Mouse (Mus musculus) gastrocnemius, adult 18-20 months (tissue): Measurements from ENCODE around the gene Tnfsf8. TPM values are rescaled to one million over a fixed set of nuclear protein-coding genes. Genes with fewer than 3 reads are reported as not detected.

Experiments used
- DNase-seq: peaks from one replicate; pipeline ENCODE4 v3.0.0; 2021; ENCODE audit warnings: low spot score
- long read RNA-seq, 2 experiments: library from polyadenylated mRNA; stranded (forward); transcript quantifications; one replicate each; pipeline ENCODE4 v2.0.0; 2021
- total RNA-seq, 2 experiments: library from RNA; stranded (reverse); gene quantifications; 2 replicates each; pipeline ENCODE4 v1.2.3; 2021

The Tnfsf8 gene
- total RNA-seq = not detected
- long read RNA-seq, experiment 1 = 0 reads
- long read RNA-seq, experiment 2 = 0 reads

DNA sequence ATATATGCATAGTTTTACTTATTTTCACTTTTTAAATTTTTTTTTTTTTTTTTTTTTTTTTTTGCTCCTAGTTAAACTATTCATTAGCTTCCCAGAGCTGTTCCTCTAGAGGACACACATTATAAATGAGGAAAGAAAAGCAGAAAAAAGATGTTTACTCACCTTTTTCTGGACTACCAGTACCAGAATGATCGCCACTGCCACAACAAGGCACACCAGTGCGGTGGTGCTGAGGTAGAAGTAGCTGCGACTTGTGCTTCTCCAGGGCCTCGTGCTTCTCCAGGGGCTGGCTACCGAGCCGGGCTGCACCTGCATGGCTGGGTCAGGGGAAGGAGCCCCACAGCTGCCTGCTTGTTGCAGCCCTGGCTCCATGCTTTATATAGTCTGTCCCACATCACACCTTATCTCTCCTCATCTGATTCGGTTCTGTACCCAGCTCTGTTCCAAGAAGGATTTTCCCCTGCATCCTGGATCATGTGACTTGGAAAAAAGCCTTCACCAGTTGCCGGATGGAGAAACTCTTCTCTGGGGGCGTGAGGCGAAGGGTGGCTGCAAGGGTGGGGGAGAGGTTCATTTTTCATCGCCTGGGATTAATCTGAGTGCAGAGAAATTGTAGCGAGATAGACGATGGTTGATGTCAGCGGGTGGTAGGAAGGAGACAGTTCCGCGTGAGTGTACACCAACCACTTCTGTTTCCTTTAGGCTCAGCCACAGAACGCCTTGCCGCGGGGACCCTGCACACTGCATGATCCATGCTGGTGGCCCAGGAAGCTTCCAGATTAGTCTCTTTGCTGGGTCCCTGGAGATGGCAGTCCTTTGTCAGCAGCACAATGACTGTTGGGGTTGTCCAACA, at the start of gene Tnfsf8:
Gene Tnfsf8 (minus strand): TSS at position 660 of the 853 bp plus-strand sequence.
- DNase-seq = no peak

DNA sequence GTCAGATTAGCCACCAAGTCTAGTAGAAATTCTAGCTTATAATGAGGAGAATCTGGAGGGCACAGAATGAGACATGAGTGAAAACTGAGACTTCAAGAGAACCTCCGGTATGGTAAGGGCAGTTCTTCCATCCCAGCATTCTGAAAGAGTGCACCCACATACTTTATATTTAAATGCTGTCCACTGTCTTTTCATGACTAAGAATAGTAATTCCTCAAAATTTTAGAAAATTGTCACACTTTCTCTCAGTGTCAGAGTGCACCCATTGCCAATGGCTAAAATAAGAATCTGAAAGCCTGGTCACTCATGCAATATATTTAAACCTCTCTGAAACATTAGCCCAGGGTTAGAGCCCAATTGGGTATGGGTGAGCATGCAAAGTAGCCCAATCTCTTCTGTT, 47.4 kb upstream of the Tnfsf8 start:
- no peak for DNase-seq

DNA sequence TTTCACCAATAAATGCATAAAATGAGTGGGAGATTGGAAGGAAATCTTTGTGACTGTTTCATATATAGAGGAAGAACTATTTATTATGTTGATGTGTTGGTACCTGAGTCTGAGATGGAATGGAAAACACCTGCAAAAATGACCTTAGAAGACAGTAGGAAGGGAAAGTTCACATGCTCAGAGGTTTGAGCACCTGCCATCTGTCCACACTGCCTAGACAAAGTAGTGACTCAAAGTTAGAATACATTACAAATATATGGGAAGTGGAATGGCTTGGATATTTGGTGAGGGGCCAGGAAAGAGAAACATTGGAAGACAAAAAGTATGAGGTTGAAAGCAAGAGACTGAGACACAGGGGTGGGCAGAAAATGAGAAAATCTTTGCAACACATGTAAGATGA, 46.3 kb upstream of the Tnfsf8 start:
- DNase-seq = no peak

DNA sequence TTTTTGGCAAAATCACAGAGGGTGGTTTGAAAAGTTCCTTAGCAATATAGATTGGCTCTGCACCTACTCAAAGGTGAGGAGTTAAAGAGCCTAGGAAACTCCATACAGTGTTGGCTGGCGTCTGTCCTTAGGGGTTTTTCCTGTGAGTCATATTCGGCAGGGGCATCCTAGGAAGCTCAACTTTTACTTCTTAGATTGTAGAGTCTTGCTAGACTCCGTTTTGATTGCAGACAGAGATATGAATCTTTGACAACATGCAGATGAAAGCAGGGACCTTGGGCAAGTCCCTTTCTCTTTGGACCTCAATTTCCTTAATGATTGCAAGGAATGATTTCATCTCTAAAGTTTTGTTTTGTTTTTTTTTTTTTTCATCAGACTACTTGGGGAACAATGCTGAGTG, 44.9 kb upstream of the Tnfsf8 start:
- DNase-seq = no peak

DNA sequence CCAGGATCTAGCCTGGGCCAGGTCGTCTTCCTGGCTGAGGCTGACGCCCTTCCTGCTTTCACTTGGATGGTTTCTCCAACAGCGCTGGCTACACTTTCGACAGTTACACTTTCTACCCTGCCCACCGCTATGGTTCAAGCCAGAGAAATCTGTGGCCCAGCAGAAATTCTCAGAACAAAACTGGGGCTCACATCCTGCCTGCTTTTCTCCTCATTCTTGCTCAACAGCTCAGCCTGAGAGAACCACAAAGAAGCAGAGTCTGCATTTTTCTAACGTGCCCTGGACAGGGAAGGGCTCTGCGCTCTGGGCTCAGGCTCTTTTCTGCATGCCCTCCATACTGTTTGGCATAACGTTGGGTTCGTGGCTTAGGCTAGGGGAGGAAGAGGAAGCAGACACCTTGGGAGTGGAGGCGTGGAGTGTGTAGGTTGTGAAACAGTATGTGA, 38.0 kb upstream of the Tnfsf8 start:
- no peak for DNase-seq

DNA sequence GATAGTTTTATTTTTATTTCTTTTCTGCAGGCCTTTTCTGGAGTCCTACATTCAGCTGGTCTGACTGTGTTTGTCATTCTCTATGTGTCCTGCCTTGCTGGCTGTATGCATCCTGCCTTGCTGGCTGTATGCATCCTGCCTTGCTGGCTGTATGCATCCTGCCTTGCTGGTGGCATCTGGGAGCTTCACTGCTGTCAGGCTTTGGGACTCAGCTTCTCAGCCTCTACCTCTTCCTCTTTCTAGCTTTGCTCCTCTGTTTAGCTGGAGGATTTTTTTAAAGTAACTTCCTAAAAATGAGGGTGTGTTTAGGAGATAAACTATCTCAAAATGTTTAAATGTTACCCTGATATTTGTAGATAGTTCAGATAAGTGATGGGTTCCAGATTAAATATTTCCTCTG, 36.0 kb upstream of the Tnfsf8 start:
- no peak for DNase-seq

DNA sequence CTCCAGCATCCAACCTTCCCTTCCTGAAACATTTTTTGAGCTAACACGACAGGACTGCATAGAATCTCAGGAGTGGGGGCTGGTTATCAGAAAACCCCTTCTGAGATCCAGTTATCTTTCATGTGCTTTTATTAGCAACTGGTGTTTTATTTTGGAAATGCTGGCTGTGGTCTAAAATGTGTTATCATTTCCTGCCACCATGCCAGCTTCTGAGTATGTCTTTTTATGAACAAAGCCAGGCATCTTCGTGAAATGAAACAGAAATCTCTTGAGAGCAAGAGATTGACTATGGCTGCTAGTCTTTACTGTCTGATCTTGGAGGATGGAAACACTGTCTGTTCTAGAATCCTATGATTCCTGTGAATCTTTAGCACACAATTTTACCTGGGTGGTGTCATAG, 25.0 kb upstream of the Tnfsf8 start:
- no peak for DNase-seq

DNA sequence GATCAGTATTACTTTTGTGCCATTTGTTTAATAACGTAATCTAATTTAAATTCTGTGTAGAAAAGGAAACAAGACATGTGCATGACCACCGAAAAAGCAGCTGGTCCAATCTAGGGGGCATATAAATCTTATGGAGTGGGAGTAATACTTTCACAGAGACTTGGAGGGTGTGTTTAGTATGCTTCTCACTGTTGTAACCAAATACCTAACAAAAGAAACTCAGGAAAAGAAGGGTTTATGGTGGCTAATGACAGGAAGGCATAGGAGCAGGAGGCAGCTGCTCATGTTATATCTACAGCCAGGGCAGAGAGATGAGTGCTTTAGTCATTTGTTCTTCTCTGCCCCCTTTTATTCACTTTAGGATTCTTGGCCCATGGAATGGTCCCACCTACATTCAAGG, 15.6 kb upstream of the Tnfsf8 start:
- DNase-seq = no peak

DNA sequence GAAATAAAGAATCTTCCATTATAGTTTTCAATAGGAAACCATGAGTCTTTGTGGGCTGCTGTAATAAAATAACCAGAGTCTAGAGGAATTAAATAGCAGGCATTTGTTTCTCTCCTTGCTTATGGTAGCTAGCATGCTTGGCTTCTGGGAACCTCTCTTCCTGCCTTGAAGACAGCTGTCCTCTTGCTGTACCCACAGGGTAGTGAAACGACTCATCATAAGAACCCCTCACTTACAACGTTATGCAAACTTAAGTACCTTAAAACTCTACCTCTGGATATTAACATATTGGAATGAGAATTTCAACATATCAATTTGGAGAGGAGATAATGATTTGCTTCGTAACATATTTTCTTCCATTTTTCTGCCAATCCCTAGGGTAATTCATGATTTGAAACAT, 14.3 kb upstream of the Tnfsf8 start:
- no peak for DNase-seq

DNA sequence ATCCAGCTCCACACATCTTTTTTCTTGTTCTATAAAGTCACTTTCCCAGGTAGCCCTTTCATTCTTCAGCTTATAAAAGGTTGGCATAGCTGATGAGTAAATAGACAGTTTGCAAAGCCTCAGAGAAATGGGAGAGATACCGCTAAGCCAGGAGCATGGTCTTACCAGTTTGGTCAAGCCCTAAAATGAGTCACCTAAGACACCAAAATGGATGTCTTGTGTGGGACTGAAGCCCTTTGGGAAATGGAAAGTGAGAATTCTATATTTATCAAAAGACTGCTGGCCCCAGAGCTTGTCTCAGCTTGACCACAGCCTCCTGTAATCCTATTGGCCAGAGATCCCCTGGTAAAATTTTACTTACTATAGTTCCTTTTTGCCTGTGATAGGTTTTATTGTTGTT, 9.5 kb upstream of the Tnfsf8 start:
- no peak for DNase-seq

DNA sequence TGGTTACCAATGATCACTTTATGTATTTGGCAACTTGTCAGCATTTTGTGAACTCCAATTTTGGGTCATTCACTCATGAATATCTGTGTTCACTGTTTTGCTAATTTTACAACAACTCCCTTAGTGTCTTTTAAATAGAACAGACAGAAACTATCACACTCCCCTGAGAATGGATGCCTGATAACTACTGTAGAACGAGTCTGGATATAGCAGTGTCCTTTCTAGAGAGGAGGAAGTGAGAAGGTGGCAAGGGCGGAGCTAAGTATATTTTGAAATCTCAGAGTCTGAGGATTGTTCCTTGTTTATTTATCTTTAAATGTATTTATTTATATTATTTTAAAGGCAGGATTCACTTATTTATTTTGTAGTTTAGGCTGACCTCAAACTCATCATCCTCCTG, 7.6 kb upstream of the Tnfsf8 start:
- DNase-seq = no peak

DNA sequence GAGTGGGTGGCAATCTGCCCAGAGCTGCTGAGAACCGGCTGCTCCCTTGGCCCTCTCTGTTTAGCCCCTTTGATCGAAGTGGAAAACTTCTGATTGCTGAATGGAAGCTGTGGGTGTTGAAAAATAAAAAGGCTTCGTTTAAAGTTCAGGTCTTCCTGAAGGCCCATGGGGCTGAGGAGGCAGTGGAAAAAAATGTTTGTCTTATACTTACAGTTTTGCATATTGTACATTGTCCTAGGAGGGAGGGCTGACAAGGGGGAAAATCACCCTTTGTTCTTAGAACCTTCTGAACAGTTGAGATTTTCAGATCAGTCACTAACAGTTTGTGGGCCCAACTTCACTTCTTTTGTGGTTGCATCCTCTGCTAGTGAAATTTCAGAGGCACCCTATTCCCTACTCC, 1.8 kb upstream of the Tnfsf8 start:
- no peak for DNase-seq

DNA sequence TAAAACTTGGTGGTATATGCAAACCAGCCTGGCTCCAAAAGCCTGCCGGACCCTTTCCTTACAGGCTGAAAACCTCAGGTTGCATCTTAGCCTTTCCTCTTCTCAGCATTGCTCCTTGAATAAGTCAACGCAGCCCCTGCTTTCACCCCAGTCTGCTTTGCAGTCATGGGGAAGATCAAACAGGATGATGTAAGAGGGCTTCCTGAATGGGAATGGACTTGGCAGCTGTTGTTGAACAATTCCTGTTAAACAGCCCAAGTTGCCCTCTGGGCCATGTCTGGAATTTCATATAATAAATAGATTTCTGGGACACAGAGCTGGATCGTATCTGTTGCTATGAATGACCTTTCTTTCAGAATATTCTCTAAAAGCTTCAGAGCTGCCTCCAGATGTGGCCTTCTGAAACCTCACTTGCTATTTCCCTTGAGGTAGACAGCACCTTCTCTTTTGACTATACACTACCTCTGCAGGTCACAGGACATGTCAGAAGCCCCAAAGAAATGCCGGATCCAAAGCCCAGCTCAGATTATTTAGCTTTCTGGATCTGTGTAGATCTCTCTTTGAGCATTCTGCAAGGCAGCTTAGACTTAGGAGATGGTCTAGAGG, 1.0 kb upstream of the Tnfsf8 start:
- no peak for DNase-seq

DNA sequence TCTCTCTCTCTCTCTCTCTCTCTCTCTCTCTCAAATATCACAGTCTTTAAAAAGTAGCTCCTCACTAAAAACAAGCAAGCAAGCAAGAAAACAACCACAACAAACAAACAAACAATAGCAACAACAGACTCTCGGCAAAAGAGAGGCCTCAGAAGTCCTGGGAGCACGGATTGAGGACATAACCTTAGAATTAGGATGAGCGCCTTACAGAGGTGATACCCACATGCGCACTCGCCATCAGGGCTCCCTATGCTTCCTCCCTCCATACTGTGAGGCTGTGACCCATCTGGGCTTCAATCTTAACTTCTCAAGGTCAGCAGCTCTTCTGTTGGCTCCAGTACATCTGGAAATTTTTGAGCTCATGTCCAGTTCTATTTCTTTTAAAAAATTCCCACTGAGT, 911 bp downstream of the Tnfsf8 start:
- no peak for DNase-seq

DNA sequence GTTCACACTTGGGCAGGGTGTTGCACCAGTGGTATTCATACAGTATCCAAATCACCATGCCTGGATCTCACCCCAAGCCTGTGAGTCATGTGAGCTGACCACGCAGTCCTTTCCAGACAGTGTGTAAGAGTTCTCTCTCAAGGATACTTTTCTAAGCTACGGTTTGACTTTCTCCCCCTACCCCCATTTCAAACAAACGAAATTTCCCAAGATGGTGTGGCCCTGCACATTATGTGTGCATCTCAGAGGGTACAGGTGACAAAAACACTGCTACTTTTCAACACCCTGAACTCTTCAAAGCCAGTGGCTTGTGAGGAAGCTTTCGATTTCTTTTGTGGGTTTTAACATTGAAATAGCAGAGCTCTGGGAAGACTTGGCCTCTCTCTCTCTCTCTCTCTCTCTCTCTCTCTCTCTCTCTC, 1.4 kb downstream of the Tnfsf8 start:
- no peak for DNase-seq

DNA sequence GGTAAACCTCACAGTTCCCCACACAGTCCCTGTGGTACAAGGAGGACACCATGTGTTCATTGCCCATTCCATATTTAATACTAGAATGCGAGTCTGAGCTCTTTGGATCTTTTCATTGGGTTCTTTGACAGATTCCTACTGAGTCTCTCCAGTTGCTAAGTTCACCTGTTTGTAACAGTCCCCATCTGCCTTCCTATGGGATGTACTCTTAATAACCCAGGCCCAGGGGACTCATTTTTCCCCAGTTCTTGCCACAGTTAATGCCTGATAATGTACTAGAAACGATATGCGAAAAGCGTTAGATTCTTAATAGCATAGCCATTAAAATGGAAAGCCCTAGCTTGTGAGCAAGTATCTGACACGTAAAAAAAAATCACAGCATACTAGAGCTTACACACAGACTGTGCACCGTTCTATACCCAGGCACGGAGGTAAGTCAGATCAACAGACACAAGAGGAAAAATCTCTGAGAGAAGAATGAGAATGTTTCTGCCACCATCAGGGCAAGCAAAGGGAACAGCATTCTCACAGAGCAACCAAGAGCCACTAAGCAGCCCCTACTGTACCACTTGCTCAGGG, 2.4 kb downstream of the Tnfsf8 start:
- no peak for DNase-seq

DNA sequence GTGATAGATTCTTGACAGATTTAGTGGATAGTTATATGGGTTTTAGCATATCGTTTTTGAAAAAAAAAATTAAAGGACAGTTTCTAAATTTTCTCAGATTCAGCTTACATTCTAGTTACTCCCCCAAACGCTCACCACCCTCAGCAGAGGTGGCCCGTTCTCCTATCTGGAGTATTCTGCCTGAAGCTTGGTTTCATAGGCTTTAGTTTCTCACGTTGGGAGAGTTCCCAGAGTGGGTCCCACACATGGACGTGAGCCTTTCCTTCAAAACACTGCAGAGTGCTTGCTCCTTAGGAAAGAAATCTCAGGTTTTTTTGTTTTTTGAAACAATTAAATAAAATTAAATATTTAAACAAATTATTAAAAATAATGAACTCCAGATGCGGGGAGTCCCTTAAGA, 4.4 kb downstream of the Tnfsf8 start:
- no peak for DNase-seq

DNA sequence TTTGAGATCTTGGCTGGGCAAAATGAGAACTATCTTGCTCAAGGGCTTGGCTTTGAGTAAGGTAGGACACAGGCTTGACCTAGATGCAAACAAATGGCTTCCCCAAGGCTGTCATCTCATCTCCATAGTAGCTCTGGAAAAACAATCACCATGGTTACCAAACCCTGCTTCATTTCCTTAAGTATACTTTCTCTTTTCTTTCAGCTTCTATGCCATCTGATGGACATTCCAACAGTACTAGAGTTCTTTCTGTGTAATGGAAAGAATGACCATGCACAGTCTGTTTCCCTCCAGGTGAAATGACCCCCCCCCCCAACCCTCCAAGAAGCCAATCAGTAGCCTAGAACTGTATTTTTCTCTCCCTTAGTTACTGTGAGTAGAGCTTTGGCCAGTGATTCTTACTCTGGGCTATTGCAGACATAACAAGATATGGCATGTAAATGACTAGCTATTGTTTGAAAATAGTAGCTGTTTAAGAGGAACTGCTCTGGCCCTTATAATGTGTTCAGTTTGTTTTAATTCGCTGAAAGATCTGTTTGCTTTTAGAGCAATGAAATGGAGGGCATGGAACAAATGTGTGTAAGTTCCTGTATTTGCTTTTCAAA, 7.3 kb downstream of the Tnfsf8 start:
- DNase-seq = no peak

DNA sequence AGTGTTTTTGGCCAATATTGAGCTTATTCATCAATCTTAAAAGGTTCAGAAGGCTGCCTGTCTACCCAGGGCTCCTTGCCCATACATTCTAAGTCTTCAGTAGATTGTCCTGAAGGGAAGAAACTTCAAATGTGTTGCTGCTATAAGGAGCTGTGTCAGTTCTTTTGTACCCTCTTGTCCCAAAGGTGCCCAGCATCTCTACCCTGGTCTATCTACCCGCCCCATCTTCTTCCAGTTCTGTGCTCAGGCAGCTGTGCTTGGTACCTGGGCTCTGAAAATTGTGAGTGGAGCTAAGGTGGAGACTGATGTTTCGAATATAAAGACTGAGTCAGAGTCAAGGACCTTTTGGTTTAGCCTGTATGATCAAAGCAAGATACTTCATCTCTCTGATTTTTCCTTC, 11.1 kb downstream of the Tnfsf8 start:
- DNase-seq = no peak

DNA sequence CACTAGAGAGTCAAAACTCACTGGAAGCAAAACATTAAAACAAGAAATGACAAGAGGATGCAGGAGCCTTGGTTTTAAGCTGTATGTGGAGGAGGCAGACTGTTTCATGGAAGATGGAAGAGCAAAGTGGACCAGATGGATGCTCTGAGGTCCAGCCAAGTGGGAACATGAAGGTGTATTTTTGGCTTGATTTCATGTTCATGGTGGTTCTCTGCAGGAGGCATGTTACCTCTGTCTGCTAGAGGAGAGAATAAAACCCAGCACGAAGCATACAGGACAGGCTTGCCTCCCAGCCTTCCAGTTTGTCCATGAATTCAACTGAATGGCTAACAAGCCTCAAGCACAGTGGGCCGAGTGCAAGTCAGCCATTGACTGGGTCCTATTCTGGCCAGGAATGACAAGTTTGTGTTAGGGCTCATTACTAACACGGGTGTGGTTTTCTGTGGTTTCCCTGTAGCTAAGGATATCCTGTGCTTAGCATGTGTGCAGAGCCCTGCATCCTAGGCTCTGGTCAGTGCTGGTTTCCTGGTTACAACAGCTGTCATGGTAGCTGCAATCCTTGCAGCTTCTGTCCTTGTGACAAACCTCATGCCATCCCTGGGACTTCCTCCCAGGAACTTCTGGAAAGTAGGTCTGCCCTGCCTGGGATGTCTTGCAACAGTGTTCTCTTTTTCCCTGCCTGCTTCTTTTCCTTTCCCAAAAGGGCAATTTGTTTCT, 14.1 kb downstream of the Tnfsf8 start:
- DNase-seq = no peak

DNA sequence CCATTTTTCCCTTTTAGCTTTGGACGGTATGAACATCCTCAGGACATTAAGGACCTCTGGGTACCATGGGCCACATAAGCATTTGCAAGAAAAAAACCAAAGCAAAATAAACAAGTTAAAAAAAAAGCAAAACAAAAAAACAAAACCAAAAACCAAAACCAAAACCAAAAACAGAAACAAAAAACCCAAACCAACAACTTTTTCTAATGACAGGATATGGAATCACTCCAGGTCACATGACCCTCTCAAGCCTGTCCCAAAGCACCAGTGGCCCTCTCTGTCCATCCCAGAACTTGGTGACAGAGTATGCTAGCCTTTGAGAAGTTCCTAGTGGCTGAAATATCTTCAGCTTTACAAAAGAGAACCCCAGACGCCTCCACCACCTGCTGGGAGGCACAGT, 15.4 kb downstream of the Tnfsf8 start:
- no peak for DNase-seq

DNA sequence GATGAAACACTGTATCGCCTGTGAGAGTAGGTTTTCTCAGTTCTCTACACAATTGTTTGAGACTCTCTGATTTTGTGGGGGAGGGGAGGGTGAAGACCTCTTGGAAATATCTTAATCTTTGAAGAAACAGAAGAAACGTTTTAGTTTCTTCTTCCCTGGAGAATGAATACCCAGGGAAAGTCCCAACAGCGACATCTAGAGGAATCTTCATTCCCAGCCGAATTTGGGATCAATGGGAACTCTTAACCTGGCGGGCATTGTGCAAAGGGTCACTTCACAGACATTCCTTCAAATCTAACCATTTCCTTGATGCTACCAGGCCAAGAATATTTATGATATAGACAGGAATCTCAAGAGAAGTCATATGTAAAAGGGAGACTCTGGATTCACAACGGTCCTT, 17.2 kb downstream of the Tnfsf8 start:
- DNase-seq = peak; percentile 15
